Mouse (Mus musculus) kidney, embryonic 16.5 days (tissue): Measurements from ENCODE around the gene Cela3b. TPM values are rescaled to one million over a fixed set of nuclear protein-coding genes. Genes with fewer than 3 reads are reported as not detected.

Source experiments
- ATAC-seq: fragments of 200-750 bp; cut with Nextera tagmentation; 2 replicates; pipeline ENCODE4 v1.8.0; 2017; ENCODE audit warnings: moderate TSS enrichment; ENCODE audit not compliant: low FRiP score, low TSS enrichment
- H3K27ac ChIP-seq: fragments of 300-500 bp; sonication (generic); 2 replicates; pipeline ENCODE4 v1.5.1; 2014; ENCODE audit warnings: low read length
- H3K27me3 ChIP-seq: fragments of 300-500 bp; sonication (generic); 2 replicates; pipeline ENCODE4 v1.6.1; 2014; ENCODE audit warnings: low read length, control low read depth, mixed read lengths; ENCODE audit not compliant: insufficient read depth
- H3K36me3 ChIP-seq: fragments of 300-500 bp; sonication (generic); 2 replicates; pipeline ENCODE4 v1.6.1; 2014; ENCODE audit warnings: low read length, control low read depth, mixed read lengths; ENCODE audit not compliant: insufficient read depth
- H3K4me1 ChIP-seq: fragments of 300-500 bp; sonication (generic); 2 replicates; pipeline ENCODE4 v1.6.1; 2014; ENCODE audit warnings: low read length, control low read depth, mixed read lengths; ENCODE audit not compliant: insufficient read depth
- H3K4me2 ChIP-seq: fragments of 300-500 bp; sonication (generic); replicated peaks from 2 replicates; pipeline ENCODE4 v1.6.1; 2014; ENCODE audit warnings: low read depth, low read length
- H3K4me3 ChIP-seq: fragments of 300-500 bp; sonication (generic); 2 replicates; pipeline ENCODE4 v1.5.1; 2014; ENCODE audit warnings: mild to moderate bottlenecking, low read length
- H3K9ac ChIP-seq: fragments of 300-500 bp; sonication (generic); replicated peaks from 2 replicates; pipeline ENCODE4 v1.6.1; 2014; ENCODE audit warnings: low read length
- H3K9me3 ChIP-seq: fragments of 300-500 bp; sonication (generic); 2 replicates; pipeline ENCODE4 v1.6.1; 2016; ENCODE audit warnings: low read length, control low read depth
- WGBS: fragments of 180-500 bp; shearing (Covaris S2); extraction: QIAGEN DNeasy Blood & Tissue Kit; methylation state at CpG from one replicate; pipeline ENCODE4 v1.1.7; 2014; 5-methylcytosine and 5-hydroxymethylcytosine counted together
- polyA plus RNA-seq: library from polyadenylated mRNA; unstranded; fragments of >200 nt; fragmentation: Nextera tagmentation; extraction: Ambion mirVana; gene quantifications from 2 replicates; pipeline ENCODE4 v1.2.1, GENCODE M21; 2015

Cela3b gene
- polyA plus RNA-seq, 1 experiment from 2014 or later, result not detected

DNA sequence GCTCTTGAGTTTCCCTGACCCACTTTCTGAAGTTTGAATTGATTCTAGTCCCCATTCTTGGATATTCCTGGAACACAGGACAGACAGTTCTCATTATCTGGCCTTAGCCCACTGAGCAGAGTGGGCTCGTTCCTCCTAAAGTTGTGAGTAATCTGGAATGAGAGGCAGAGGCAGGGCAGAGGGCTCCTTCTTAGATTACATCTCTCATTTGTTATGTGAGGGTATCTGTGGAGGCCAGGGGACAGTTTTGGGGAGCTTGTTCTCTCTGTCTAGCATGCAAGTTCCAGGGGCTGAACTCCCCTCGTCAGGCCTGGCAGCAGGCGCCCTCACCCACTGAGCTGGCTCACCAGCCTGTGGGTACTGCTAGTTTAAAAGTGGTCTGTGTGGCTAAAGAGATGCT, 51.3 kb downstream of the Cela3b start:
- no peaks in the 10 kb centered on the region for H3K9me3 ChIP-seq
- H3K27ac ChIP-seq, result no peak overlapping the region
- no peaks in the 10 kb centered on the region for H3K36me3 ChIP-seq
- no peak overlapping the region for H3K4me3 ChIP-seq
- H3K4me2 ChIP-seq, result no peak overlapping the region
- no peaks in the 10 kb centered on the region for H3K27me3 ChIP-seq
- peaks cover 16% of the 10 kb centered on the region for H3K4me1 ChIP-seq
- H3K9ac ChIP-seq, result no peak overlapping the region
- no peak for ATAC-seq
- WGBS, result 79% methylated on average over 3 of the region's 3 CpGs

DNA sequence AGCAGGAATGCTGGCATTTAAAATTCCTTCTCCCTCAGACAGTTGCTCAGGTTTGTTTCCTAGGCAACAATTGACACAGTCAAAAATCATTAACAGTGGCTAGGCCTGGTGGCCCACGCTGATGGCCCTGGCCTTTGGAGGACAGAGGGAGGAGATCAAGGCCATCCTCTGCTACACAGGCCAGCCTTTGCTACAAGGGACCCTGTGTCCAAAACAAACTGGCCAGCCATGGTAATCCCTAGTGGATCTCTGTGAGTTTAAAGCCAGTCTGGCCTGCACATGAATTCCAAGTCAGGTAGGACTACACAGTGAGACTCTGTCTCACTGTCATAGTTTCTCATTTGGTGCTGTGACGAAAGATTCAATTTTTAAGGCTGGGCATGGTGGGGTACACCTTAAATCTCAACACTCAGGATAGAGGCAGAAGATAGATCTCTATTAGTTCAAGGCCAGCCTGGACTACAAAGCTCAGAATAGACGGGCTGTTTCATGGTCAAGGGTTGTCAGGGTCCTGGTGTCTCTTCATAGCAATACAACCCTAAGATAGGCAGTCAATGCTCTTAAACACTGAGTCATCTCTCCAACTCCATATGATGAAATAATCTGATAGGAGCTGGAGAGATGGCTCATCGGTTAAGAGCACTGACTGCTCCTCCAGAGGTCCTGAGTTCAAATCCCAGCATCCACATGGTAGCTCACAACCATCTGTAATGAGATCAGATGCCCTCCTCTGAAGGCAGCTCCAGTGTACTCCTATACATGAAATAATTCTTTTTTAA, 52.6 kb downstream of the Cela3b start:
- Histone ChIP-seq H3K4me1 (peaks cover 16% of the 10 kb centered on the region), H3K4me3 (no peak overlapping the region), H3K4me2 (no peak overlapping the region), H3K9ac (no peak overlapping the region), H3K27ac (no peak overlapping the region), H3K9me3 (no peaks in the 10 kb centered on the region), H3K36me3 (no peaks in the 10 kb centered on the region), H3K27me3 (no peaks in the 10 kb centered on the region)
- WGBS, result 84% methylated on average over 4 of the region's 4 CpGs
- no peak for ATAC-seq

DNA sequence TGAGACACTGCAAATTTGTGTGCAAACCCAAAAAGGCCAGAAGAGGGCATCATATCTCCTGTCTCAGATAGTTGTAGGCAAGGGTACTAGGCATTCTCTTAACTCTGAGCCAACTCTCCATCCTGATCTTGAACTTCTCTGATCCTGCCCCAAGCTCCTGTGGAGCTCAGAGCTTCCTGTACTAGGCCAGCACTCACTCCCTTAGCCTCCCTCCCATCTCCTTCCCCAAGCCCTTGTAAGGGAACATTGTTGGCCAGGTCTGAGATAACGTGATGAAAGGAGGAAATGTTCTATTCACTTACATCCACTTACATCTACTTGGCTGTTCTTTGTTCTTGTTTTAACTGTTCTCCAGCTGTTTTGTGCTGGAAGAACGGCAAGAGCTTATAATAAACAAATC, 53.6 kb downstream of the Cela3b start:
- WGBS, result 73% methylated on average over 2 of the region's 2 CpGs
- Histone ChIP-seq H3K27ac (no peak overlapping the region), H3K9me3 (no peaks in the 10 kb centered on the region)

DNA sequence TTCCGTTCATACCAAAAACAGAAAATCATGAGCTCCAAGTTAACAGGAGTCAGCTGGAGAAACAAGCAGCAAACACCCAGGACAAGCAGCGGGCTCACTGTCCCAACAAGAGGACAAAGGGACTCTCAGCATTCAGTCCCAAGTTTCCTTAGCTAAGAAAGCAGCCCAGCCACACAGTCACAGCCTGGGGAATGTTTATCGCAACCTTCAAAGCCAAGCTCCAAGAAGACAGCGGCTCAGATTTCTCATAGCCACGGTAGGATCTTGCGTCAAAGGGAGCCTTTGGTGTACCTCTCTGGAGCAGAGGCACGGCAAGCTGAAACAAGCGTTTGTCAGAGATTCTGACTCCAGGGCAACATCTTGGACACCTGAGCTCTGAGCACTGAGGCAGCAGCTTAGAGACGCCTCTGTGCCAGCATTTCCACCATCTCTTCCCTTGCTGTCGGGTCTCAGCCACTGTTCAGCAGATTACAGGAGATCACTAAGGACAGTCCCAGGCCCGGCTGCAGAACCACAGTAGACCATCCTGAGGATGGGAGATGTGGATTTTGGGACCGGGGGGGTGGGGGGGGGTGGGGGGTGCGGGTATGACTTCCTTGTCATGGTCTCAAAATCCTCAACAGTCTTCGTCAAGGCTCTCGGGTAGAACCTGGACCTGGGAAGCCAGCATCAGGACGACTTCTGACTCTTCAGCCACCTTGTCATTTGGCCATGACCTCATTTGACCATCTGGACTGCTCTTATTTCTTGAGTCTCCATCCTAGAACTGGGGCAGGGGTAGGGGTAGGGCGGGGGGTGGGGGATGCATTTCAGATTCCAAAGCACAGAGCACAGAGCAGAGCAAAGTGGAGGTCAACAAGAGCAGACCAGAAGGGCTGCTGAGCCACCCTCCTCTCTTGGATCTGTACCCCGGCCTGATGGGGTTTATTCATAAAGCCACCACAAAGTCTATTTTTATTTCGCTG, 54.7 kb downstream of the Cela3b start:
- peak; percentile 44; the same call in 1 of the 2 replicates for ATAC-seq
- Histone ChIP-seq H3K27me3 (no peaks in the 10 kb centered on the region), H3K36me3 (no peaks in the 10 kb centered on the region), H3K4me2 (peak overlapping the region; percentile 1; the same call in 1 of the 2 replicates), H3K9me3 (no peaks in the 10 kb centered on the region), H3K4me1 (peaks cover 18% of the 10 kb centered on the region; the same call in 1 of the 2 replicates), H3K27ac (peak overlapping the region; percentile 26; the same call in 1 of the 2 replicates), H3K4me3 (no peak overlapping the region), H3K9ac (0 out of 2 replicates have a peak overlapping the region, but pooled peaks have one; percentile 3)
- 35% methylated on average over 19 of the region's 19 CpGs for WGBS

More for the DNA sequence above, 53.6 kb downstream of the Cela3b start:
- Histone ChIP-seq H3K36me3 (no peaks in the 10 kb centered on the region), H3K27me3 (no peaks in the 10 kb centered on the region), H3K4me1 (peaks cover 23% of the 10 kb centered on the region), H3K9ac (no peak overlapping the region), H3K4me2 (no peak overlapping the region), H3K4me3 (no peak overlapping the region)
- ATAC-seq, result no peak

DNA sequence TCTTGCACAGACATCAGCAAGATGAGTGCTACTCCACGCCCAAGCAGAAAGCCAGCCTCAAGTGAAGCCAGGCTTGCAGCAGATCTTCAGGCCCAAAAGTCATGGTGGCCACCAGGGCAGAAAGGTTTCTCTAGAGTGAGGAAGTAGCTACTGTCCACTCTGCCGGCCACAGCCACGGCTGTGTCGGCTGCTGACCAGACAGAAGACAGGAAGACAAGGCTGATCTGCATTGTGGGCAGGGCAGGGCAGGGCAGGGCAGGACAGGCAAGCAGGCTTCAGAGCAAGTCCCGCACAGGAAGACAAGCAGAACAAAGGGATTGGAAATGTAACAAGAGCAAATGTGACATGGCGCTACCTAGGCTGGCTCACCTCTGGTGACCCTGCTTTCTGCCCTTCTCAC, 56.6 kb downstream of the Cela3b start:
- H3K4me3 ChIP-seq, result no peak overlapping the region
- no peaks in the 10 kb centered on the region for H3K9me3 ChIP-seq
- H3K36me3 ChIP-seq, result no peaks in the 10 kb centered on the region
- 47% methylated on average over 6 of the region's 6 CpGs for WGBS
- no peaks in the 10 kb centered on the region for H3K27me3 ChIP-seq
- no peak overlapping the region for H3K4me2 ChIP-seq
- H3K4me1 ChIP-seq, result peaks cover 28% of the 10 kb centered on the region
- no peak overlapping the region for H3K9ac ChIP-seq
- 0 out of 2 replicates have a peak overlapping the region, but pooled peaks have one; percentile 38 for H3K27ac ChIP-seq
- no peak for ATAC-seq

DNA sequence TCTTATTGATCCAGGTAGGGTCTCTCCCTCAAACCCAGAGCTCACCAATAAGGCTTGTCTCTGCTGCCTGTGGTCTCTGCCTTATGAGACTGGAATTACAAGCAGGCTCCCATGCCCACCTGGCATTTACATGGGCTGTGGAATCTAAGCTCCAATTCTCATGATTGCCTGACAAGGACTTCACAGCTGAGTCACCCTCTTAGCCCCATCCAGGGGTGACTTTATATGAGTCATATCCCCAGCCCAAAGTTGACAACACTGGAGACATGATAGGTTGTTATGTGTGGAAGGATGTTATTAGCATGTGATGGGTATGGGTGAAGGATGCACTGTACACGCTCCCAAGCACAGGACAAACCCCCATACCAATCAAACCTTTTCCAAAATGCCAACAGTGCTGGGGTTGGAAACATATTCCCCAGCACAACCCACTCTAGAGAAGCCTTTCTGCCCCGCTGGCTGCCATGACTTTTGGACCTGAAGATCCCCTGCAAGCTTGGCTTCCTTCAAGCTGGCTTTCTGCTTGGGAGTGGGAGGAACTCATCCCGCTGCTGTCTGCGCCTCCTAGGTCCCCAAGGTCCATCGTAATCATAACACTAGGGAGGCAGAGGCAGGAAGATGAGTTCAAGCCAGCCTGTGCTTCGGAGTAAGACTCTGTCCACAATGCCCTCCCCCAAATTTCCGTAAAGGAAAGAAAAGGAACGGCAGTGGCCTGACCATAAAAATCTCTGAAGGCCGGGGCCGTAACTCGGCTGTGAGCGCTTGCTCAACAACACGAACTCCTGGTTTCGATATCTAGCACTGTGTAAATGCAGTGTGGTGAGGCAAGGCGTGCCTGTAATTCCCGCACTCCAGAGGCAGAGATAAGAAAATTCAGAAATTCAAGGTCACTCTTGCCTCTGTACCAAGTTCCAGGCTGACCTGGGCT, 58.5 kb downstream of the Cela3b start:
- H3K9ac ChIP-seq, result no peak overlapping the region
- no peak overlapping the region for H3K27ac ChIP-seq
- peaks cover 38% of the 10 kb centered on the region for H3K4me1 ChIP-seq
- H3K4me2 ChIP-seq, result no peak overlapping the region
- H3K36me3 ChIP-seq, result no peaks in the 10 kb centered on the region
- H3K9me3 ChIP-seq, result no peaks in the 10 kb centered on the region
- no peaks in the 10 kb centered on the region for H3K27me3 ChIP-seq
- no peak overlapping the region for H3K4me3 ChIP-seq
- WGBS, result 70% methylated on average over 16 of the region's 16 CpGs
- ATAC-seq, result no peak

Other genes starting within 250 kb of the Cela3b start
- gene Wnt4, start 153.1 kb downstream of the Cela3b start, polyA plus RNA-seq, result 7.9 and 10.8 TPM in 2 replicates
- 739 and 758 TPM in 2 replicates for gene Cdc42, start 72.8 kb downstream of the Cela3b start, polyA plus RNA-seq
- gene Cela3a, start 20.7 kb downstream of the Cela3b start, polyA plus RNA-seq, result not detected in 2 replicates
- not detected in 2 replicates for gene 1700013G24Rik, start 22.7 kb upstream of the Cela3b start, polyA plus RNA-seq
- gene Hspg2, start 38.2 kb upstream of the Cela3b start, polyA plus RNA-seq, result 39.6 and 41.7 TPM in 2 replicates
- not detected in 2 replicates for gene Ldlrad2, start 144.0 kb upstream of the Cela3b start, polyA plus RNA-seq
- gene Usp48, start 163.2 kb upstream of the Cela3b start, polyA plus RNA-seq, result 62.9 and 69.8 TPM in 2 replicates
- gene Rap1gap, start 234.2 kb upstream of the Cela3b start, polyA plus RNA-seq, result 22.0 and 31.7 TPM in 2 replicates